Mouse (Mus musculus) left cerebral cortex, adult 2 months (tissue): ENCODE data around the gene Swt1. TPM values are rescaled to one million over a fixed set of nuclear protein-coding genes. Genes with fewer than 3 reads are reported as not detected.
"Not testable (repeated sequence)": the region's sequence is repeated elsewhere in the genome, so short reads cannot be mapped to it uniquely, and the experiment has no call there.

Experiments used
- DNase-seq, 2 experiments: peaks; one replicate each; pipeline ENCODE4 v3.0.0; 2021 to 2022; ENCODE audit warnings: low spot score in 2 of 2, mixed read lengths in 1 of 2; ENCODE audit errors: extremely low spot score in 1 of 2
- H3K27ac ChIP-seq: fragments of 200-600 bp; 2 replicates; pipeline ENCODE4 v1.8.1; 2022
- H3K4me3 ChIP-seq: fragments of 200-600 bp; 2 replicates; pipeline ENCODE4 v1.8.1; 2022
- CTCF ChIP-seq: fragments of 200-600 bp; IDR thresholded peaks from 2 replicates; pipeline ENCODE4 v1.8.1; 2022; ENCODE audit warnings: antibody characterized with exemption, mild to moderate bottlenecking, moderate library complexity
- intact Hi-C: fragments of 180-260 bp; cut with DNase I; formaldehyde crosslinking; loops from one replicate; pipeline ENCODE4 v1.15.1; 2025
- total RNA-seq, 2 experiments: library from RNA; stranded (reverse); gene quantifications; 2 replicates each; pipeline ENCODE4 v1.2.3; 2021

The Swt1 gene
- total RNA-seq, 2 experiments from 2014 or later: 13.4 to 16.2 TPM

DNA sequence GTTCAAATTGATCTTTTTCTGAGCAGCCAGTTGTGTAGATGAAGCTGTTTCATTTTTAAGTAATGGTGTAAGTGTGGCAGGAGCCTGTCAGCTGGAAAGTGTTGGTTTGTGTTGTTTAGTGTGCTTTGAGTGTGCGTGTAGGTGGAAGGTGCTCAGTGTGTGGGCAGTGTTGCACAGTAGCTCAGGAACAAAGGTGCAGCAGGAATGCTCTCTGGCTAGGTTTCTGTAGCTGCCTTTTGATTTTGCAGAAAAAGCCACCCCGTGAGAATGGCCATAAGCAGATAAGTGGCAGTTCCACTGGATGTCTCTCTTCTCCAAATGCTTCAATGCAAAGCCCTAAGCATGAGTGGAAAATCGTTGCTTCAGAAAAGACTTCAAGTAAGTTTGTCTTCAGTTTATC, 68.9 kb downstream of the Swt1 start:
- intact Hi-C loops: no loop called here
- no peak for DNase-seq
- no peak for TF ChIP-seq CTCF
- Histone ChIP-seq H3K27ac (no peak overlapping the region), H3K4me3 (no peak overlapping the region)

DNA sequence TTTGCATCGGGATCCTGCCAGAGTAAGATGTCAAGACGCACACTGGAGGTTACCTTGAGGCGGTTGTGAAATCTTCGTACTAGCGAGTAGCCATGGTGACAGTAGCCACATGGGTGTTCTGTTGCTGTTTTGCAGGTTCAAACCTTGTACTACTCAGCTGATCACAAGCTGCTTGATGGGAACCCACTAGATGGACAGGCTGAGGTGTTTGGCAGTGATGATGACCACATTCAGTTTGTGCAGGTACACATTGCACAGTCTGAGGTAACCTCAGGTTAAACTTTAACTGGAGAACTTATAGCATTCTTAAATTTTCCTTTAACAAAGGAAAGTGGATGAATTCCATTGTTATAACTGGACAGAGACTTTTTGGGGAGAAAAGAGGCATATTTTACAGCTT, 72.3 kb downstream of the Swt1 start:
- DNase-seq: no peak
- Histone ChIP-seq H3K27ac (no peak overlapping the region), H3K4me3 (no peak overlapping the region)
- intact Hi-C loops: no loop called here
- TF ChIP-seq CTCF: no peak

GRCm38 (mm10) chr1:151352911-151353310, 75.3 kb downstream of the Swt1 start:
- DNase-seq: no peak
- H3K4me3 ChIP-seq: no peak overlapping the region
- TF ChIP-seq CTCF: peak; percentile 50
- intact Hi-C loops: loop anchor here (2.0 kb wide), 1 partner anchor 274 kb away; no protein-coding TSS in a partner anchor
- H3K27ac ChIP-seq: no peak overlapping the region

DNA sequence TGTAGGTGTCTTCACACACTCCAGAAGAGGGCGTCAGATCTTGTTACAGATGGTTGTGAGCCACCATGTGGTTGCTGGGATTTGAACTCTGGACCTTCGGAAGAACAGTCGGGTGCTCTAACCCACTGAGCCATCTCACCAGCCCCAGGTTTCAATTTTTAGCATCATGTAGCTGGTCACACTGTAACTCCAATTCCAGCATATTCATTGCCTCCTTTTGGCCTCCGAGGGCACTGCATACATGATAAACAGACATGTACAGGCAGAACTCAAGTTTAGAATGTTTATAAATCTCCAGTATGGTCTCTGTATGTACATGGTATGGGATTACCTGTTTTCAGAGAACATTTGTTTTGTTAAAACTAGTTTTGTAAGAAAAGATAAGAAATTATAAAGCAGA, 80.0 kb downstream of the Swt1 start:
- peak; percentile 18; the same call in 1 of the 2 replicates for TF ChIP-seq CTCF
- intact Hi-C loops: loop anchor here (5.0 kb wide), 1 partner anchor 311 kb away; no protein-coding TSS in a partner anchor
- H3K4me3 ChIP-seq, H3K27ac ChIP-seq, DNase-seq: not testable (repeated sequence)

GRCm38 (mm10) chr1:151346681-151347127, 81.6 kb downstream of the Swt1 start:
- intact Hi-C loops: loop anchor here (5.0 kb wide), 1 partner anchor 309 kb away; no protein-coding TSS in a partner anchor
- no peak for TF ChIP-seq CTCF
- Histone ChIP-seq H3K27ac (no peak overlapping the region), H3K4me3 (peak overlapping the region; percentile 98)
- no peak for DNase-seq

- no peak for TF ChIP-seq CTCF
- no peak for DNase-seq
- intact Hi-C loops: loop anchor here (2.0 to 5.0 kb wide), 4 partner anchors 43 to 309 kb away; no protein-coding TSS in a partner anchor
- H3K4me3 ChIP-seq: peak overlapping the region; percentile 98
- peak overlapping the region; percentile 95; the same call in 1 of the 2 replicates for H3K27ac ChIP-seq
These were observed 82.4 kb downstream of the Swt1 start for GRCm38 (mm10) chr1:151345863-151346195.

GRCm38 (mm10) chr1:151345109-151345862, 83.0 kb downstream of the Swt1 start:
- peak overlapping the region; percentile 98 for H3K4me3 ChIP-seq
- DNase-seq: peak; percentile 97 to 99
- peak overlapping the region; percentile 95 for H3K27ac ChIP-seq
- intact Hi-C loops: loop anchor here (2.0 to 5.0 kb wide), 4 partner anchors 42 to 308 kb away; no protein-coding TSS in a partner anchor
- no peak for TF ChIP-seq CTCF

DNA sequence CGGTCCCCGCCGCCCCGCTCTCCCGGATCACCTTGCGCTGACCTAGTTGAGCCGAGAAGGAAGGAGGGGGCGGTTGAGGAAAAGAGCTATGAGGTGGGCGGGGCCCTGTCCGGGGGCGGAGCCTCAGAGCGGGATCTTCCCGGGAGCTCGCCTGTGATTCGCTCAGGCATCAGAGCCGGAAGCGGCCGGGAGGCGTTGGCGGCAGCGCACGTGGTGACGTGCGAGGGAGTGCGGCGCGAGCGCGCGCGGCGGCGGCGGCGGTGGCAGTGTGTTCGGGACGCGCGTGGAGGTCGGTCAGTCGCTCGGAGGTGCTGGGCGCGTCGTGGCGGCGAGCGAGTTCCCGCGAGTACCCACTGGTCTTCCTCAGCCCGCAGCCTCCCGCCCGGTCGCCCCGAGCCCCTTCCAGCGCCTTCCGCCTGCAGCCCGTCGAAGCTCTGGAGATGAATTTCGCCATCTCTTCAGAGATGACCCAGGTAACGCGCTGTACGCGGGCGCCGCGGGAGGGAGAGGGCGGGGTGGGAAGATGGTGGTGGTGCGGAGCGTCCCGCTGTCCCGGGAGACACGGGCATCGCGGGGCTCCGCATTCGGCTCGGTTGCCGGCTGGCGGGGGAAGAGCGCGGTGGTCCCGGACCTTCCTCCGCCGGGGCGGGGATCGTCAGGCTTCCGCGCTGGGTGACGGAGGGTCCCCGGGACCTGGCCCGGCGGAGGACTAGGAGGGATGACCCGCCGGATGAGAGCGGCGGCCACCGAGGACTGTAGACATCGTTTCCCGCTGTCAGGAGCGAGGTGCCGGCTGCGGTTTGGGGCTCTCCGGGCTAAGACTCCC, 83.8 kb downstream of the Swt1 start, which contains the start of gene Ivns1abp:
Gene Ivns1abp (plus strand): TSS at position 195 of the 826 bp plus-strand sequence.
- intact Hi-C loops: loop anchor here (2.0 to 5.0 kb wide), 4 partner anchors 42 to 307 kb away; no protein-coding TSS in a partner anchor
- peak within 1 kb of the TSS; percentile 98 for H3K4me3 ChIP-seq
- peak within 1 kb of the TSS; percentile 95 for H3K27ac ChIP-seq
- DNase-seq: peak; percentile 95 to 98
- no peak for TF ChIP-seq CTCF

DNA sequence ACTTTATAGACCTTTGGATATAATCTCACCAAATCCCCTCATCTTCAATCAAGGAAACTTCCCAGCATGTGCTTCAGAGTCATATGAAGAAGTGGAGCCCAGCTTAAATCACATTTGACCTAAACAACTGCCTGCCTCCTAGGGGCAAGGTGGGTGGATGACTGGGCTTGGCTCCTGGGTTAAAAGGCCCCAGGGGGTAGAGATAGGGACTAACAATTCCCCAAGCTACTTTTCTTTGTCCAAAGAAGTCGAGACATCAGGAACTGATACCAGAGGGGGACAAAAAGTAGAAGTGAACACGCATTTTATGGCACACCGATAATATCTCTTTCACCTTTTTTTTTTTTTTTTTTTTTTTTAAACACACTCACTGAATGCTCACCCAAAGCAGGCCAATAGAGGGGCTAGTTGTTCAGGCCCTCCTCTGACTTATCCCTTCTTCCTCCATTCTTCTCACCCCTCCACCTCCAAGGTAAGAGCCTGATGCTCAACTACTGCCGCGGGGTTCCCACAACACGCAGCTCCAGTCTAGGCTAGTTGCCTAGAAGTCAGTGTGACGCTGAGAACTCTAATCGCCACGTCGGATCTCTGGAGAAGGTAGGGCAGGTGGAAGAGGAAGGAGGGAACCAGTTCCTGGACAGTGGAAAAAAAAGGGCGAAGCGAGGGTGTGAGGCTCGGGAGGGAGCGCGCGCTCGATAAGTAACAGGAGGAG, 84.5 kb downstream of the Swt1 start:
- peak overlapping the region; percentile 81 for H3K27ac ChIP-seq
- H3K4me3 ChIP-seq: peak overlapping the region; percentile 98
- no peak for DNase-seq
- peak; percentile 5; the same call in 1 of the 2 replicates for TF ChIP-seq CTCF
- intact Hi-C loops: loop anchor here (2.0 kb wide), 3 partner anchors 41 to 265 kb away; no protein-coding TSS in a partner anchor

GRCm38 (mm10) chr1:151342968-151343367, 85.3 kb downstream of the Swt1 start:
- TF ChIP-seq CTCF: no peak
- peak overlapping the region; percentile 81 for H3K27ac ChIP-seq
- intact Hi-C loops: no loop called here
- no peak overlapping the region; the same call in 1 of the 2 replicates for H3K4me3 ChIP-seq
- no peak for DNase-seq

DNA sequence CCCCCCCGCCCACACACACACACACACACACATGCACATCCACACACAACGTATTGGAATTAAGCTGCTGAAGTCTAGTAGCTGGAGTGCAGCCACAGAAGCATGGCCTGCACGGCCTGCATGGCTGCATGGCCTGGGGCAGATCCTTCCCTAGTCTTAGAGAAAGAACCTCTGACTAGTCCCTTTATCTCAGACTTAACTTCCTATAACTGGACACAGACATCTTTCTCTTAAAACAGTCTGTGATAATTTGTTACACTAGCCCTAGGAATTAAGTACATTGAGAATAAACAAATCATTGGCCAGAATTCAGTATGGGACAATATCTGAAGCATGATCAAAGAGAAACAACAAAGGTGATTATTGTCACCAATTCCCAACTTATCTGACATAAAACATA, 85.9 kb downstream of the Swt1 start:
- Histone ChIP-seq H3K4me3 (no peak overlapping the region), H3K27ac (no peak overlapping the region)
- intact Hi-C loops: no loop called here
- no peak for DNase-seq
- TF ChIP-seq CTCF: no peak
